Mouse (Mus musculus) embryo, embryonic 9.5 days (tissue): ENCODE results near the gene Mmp1b.
"Not testable (repeated sequence)": the region's sequence is repeated elsewhere in the genome, so short reads cannot be mapped to it uniquely, and the experiment has no call there.

Experiments used
- DNase-seq: peaks from one replicate; pipeline ENCODE4 v3.0.0-alpha.2; 2017; ENCODE audit errors: extremely low spot score

Gene Mmp1b

DNA sequence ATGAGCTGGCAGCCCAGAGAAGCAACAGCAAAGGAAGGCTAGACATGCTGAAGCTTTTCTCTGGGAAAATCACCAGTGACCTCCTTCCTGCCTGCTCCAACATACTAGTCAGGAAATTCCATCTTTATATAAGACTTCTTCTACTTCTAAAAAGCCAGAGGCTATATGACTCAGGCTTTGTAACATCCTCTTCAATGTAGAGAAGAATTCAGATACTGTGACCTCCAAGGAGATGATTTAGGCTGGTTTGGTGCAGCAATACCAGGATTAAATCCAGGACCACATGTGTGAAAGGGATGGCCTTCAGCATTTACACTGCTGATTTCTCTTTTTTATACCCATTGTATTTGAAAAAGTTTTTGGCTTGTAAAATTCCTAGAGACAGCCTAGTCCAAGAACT lies at the start of gene Mmp1b:
TSS of gene Mmp1b (minus strand) at position 101 of the 400 bp plus-strand sequence.
- no peak for DNase-seq

DNA sequence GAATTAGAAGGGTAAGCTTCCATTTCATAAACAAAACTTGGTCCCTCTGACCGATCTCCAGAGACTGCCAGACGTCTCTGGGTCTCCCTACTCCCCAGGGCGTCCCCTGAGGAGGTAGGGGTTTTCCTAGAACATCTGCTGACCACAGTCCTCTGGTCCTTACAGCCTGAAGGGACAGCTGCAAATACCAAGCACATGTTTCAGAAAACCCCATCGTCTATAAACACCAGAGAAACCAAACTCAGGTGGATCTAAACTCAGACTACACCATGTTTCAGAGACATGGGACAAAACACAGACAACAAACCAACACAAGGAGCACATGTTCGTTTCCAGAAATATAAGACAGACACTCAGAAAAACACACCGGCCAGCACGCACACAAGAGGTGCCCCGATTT lies 8.7 kb upstream of the Mmp1b start:
- not testable (repeated sequence) for DNase-seq

DNA sequence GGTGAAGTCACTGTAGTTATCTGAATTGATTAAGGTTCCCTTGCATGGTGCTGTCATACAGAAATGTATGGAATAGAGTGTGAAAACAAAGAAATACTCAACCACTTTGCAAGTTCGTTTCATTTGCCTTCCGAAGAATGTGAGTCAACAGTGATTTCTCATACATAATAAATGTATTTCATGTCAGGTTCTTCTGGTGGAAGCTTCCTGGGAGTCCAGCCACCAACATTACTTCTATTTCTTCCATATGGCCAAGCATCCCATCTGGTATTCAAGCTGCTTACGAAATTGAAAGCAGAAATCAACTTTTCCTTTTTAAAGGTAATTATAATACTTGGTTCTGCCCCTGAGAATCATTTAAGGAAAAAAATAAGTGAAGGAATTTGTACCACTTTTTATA lies 33.3 kb downstream of the Mmp1b start:
- no peak for DNase-seq

DNA sequence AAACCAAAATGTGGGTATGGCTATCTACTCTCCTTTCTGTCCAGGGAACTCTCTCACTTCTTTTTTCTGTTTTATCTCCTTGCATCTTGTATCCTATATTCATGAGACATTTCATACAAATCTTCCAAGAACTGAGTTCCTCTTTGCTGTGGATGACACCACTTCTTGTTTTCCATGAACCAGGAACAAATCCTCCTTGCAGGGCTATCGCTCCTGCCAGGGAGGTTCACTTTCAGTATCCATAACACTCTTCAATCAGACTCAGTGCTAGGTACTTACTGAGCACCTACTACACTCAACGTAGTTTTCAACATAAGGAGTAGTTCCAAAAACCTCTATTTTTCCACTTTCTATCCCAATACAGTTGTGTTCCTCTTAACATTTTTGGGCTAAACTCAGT lies 42.3 kb downstream of the Mmp1b start:
- DNase-seq = no peak

DNA sequence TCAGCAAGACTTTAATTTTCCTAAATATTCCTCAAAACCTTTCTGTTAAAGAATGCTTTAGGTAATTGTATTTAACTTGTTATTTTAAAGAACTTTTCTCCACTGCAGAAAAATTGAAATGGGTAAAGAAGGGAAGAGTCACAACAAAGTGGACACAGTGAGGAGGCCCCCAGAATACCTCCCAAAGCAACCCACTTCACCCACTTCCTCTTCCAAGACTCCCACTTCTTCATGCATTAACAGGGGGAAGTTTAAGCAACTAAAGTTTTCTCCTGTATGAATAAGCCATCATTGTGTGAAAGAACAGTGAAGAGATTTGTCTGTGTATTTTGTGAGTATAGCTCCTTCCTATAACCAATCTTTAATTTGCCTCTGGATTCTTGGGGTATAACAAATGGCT lies 43.7 kb downstream of the Mmp1b start, which contains the start of gene Mmp12:
TSS of gene Mmp12 (plus strand) at position 275 of the 400 bp plus-strand sequence.
- no peak for DNase-seq

DNA sequence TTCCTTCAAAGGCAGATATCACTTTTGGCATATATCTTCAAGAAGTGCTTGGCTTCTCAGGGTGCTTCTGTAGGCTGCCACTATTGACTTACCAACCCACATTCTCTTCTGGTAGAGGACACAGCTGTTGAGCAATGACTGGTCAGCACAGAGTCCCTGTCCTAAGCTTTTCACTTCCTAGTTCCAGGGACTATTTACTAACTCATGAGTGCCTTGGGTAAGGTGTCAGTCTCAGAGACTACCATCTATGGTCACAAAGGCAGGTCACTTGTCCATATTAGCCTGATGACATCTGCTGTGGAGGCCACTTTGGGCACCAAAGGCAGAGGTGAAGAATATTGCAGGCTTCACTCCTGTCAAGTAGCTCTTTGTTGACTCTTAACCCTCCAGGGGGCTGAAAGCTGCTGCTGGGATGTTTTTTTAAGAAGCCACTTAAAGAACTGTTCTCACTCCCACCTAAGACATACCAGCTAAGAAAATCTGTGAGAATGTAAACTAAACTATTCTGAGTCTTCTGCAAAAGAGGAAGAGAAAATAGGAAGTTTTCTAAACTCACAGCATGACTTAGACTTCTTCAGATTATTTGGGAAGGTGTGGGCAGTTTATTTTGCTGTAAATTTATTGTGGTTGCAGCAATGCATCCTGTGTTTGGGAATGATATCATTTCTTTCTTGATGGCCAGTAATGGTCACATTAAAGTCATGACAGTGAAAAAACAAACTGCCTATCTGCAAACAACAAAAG lies 50.9 kb downstream of the Mmp1b start:
- no peak for DNase-seq

DNA sequence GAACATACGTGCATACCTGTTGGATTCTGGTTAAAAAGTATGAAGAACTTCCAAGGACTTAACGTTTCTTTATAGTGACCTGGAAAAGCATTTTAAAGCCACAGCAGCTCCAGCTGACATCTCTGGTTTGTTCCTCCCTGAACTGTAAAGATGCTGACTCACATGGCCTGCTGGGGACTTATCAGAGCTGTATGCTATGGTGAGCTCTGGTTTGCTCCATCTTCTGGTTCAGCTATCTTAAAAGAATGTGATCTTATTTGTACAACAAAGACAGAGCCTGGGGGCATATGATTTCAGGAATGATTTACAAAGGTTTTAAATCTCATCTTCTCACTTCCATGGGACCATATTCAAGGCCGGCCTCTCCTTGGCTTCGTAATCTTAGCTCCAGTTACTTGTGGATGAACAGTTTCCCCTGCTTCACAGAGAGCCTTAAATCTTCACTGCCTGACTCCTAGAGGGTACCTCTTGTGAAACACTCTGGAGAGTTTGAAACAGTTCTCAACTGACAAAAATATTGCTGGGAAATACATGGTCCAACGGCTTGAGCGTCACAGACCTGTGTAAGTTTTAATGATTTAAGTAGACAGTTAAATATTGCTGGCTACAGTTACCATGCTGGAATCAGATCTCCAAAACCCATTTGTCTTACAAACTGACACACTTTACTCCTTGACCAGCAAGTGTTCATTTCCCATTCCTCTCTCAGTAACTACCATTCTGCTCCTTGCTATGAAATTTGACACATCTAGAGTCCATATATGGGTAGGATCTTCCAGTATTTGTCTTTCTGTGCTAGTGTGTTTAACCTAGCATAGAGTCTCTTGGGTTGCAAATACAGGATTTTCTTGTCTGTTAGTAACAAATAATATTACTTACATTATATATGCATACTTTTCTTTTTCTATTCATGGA lies 51.8 kb downstream of the Mmp1b start:
- DNase-seq = no peak

DNA sequence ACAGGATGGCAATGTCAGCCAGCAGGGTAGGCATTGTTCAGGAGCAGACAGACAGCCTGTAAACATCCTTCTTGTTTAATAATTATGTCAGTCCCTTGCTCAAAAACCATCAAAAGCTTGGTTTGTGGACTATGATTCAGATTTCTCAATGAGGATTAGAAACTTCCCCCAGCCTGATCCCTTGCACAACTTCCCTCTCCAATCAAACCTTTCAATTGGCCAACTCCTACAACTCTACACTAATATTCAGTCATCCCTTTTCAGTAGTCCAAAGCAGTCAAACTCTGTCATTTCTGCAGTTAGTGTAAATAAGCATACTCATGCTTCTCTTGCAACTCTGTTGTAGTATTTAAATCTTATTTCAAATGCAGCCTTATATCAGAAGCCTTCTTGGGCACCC lies 56.0 kb downstream of the Mmp1b start:
- DNase-seq = no peak
